Mouse (Mus musculus): Measurements from ENCODE around the gene Gm21985.

Gene Gm21985

GRCm38 (mm10) chr2:112332051-112332898, 66.2 kb downstream of the Gm21985 start:
- DNase-seq: no peak

GRCm38 (mm10) chr2:112337211-112337610, 71.1 kb downstream of the Gm21985 start:
- no peak for DNase-seq

GRCm38 (mm10) chr2:112339736-112340135, 73.6 kb downstream of the Gm21985 start:
- DNase-seq: no peak

- no peak for DNase-seq
Observed at GRCm38 (mm10) chr2:112341117-112341516, 75.0 kb downstream of the Gm21985 start.

GRCm38 (mm10) chr2:112348246-112348645, 82.1 kb downstream of the Gm21985 start:
- no peak for DNase-seq

DNA sequence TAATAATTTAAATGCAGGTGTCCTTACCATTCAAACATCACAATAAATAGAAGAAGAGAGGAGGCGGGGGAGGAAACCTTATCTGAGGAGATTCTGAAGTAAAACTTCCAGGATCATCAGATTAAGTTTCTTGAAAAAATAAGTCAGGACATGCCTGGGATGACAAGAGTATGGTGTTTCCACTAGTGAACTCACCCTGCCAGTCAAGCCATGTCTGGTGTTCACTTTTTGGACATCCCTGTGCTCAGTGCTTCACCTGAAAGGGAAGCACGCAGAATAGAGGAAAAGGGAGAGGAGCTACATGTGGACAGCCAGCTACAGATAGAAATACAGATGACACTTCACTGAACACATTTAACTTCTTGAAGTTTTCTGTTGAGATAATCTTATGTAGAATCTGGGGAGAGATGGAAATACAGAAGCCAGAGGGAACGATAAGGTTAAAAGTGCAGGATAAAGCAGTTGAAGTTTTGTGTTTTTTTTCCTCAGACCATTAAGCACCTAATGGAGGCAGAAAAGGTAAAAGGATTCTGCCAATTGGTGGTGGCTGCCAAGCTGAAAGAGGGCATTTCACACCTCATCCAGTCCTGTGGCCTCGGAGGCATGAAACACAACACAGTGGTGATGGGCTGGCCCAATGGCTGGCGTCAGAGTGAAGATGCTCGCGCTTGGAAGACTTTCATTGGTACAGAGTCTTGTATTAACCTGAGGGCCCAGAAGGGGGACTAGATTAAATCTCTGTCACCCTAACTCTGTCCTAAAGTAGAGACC, 87.8 kb downstream of the Gm21985 start:
- DNase-seq: no peak

DNA sequence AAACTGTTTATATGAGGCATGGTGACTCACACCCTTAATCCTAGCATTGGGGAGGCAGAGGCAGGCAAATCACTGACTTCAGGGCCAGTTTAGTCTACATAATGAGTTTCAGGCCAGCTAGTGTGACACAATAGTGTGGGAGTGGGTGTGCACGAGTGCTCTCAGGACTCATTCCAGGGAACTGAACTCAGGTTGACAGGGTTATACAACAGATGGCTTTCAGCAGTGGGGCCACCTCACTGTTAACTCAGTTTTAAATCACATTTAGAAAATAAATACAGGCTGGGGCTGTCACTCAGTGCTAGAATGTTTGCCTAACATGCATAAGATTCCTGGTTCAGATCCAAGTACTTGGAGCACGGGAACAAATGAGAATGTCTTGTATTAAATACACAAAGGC, 93.5 kb downstream of the Gm21985 start:
- DNase-seq: no peak

DNA sequence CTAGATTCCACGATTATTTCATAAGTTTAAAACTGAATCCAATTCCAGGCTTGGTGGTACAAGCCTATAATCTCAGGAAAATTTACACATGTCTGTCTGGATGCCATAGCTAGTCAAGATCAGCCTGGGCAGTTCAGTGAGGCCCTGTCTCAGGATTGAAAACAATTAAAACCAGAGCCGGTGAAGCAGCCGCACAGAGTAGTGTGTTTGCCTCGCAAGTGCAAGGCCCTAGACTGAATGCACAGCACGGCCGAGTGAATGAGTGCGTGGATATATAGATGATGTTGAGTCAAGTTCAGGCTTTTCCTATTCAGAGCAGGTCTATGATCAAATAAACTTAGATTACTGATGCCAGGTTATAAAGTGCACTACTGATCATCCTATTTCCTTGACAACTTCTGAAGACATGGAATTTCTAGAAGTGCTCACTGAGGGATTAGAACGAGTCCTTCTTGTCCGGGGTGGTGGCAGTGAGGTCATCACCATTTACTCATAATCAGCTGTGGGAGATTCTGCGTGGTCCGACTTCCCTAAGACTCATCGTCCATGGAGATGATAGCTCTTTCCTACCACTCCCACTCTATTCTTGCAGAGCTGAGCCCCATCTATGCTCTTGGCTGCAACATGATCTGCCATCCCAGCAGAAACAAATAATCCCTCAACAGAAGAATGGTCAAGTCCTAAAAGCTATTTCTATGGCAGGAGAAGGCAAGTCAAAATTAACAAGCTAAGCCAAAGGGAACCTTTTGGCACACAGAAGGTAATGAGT, 94.1 kb downstream of the Gm21985 start:
- no peak for DNase-seq

DNA sequence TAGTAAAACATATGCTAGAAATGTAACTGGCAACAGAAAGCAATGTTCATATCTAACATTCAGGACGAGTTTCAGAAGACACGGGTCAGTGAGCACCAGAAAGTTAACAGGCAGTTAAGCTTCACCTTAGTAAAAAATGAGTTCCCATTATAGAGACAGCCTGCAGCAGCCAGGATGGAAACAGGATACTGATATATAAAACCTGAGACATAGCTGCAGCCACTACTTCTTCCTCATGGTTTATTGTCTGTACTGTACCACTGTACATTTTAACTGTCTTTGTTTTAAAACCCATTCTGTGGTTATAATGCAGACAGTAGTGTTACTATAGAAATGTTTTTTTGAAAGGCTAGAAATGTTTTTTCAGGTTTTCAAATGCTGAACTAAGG, 94.7 kb downstream of the Gm21985 start:
- DNase-seq: no peak

DNA sequence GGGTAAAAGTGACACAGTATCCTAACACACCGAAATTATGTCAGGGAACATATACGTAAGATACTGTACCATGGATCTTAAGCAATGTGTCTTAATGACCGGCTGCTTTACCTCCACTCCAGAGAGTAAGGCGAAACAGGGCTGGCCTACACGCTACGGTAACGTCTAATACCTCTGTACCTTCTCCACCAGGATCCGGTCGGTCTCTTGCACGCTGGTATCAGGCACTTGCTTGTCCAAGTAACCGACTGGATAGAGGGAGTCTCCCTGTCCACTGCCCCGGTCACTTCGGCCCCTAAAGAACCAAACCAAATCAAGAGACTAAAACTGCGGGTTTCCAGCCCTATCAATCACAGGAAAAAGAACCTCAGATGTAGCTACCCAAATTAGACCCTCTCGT, 101.1 kb downstream of the Gm21985 start:
- DNase-seq: peak; percentile 9

- peak; percentile 85 for DNase-seq
Observed at GRCm38 (mm10) chr2:112367726-112368673, 101.9 kb downstream of the Gm21985 start, which contains the start of gene Emc4. Gene Emc4 (minus strand): TSS chr2:112368027.

DNA sequence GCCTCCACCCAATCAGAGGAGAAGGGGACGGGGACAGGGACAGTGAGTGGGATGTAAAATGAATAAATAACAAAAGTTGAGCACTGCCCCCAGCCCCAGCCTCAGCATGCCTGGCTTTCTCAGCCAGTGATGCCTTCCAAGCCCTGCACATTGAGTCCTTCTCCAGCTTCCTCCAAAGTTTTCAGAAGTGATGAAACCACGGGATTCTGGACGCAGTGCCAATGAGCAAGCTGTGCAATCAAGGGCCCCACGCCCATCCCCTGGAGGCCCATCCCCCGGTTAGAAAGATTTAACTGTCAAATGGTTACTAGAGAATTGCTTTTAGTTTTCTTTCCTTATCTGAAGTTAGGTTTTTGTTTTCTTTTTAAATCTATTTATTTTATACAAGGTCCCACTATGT, 103.8 kb downstream of the Gm21985 start:
- DNase-seq: no peak

DNA sequence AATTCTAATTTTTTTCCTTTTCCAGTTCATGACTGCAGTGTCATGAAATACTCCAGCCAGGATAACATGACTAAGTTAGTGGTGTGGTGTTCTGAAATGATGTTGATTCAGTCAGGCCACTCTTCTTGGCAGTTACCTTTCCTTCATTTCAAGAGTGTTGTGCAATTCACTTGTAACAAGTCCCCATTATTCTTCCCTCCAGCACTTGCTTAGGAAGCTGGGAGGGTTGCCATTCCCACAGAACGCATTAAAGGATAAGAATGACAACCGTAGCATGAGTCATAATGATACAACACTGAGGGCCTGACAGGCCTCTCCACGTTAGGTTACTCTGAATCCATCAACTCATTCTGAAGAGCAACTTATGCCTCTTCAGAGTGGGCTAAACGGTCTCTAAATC, 107.0 kb downstream of the Gm21985 start:
- DNase-seq: no peak

GRCm38 (mm10) chr2:112374610-112375009, 108.5 kb downstream of the Gm21985 start:
- no peak for DNase-seq

DNA sequence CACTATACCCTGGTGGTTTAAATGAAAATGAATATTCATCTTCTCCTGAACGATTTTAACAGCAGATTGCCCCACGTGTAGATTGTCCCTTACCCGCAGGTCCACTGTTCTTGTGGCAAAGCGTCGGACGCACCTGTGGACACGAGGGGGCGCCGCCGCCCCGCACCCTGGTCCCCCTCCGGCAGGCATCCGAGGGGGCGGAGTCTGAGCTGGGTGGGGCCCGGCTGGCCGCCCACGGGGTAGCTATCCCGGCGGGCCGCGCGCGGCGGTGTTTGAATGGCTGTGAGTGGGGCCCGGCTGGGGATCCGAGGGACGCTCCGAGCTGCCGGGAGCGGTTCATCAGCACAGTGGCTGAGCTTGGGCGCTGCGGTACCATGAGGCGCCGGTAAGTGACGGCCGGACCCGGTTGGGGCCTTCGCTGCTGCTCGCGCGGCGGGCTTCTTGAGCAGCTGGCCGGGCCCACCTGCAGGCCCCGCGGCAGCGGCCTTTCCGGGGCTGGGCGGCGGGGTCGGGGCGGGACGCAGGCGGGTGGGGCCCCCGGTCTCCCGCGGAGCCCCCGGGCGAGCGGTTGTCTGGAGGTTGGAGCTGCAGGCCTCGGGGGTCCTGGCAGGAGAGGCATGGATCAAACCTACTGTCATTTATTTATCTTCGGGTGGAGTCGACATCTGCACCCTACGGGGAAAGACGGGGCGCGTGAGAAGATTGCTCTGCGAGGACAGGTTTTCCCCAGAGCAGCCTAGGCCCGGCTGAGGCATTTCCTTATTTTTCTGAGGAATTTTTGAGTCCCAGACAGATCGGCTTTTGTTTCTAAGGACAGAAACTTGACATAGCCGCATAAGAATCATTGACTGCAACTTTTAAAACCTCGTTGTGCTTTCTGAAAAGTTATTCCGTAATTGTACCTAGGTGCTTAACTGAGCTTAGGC, 113.1 kb downstream of the Gm21985 start, which contains the start of gene Katnbl1:
Gene Katnbl1, plus strand, starts transcription at position 239 of the 926 bp plus-strand sequence.
- DNase-seq: peak; percentile 92

DNA sequence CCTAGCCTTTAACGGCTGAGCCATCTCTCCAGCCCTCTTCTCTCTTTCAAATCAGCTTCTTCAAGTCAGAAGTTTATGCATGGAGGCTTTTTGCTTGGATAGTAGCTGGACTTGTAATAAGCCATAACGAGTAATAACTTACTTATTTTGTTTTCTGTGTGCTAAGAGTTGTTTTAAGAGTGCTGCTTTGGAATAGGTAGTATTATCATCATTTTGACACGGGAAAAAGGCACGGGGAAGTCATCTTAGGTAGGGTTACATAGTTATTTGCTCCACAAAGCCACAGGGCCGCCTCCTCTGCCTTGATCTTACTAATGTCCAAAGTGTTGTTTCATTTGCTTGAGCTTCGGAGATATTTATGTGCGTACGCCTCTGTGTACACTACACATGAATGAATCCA, 114.0 kb downstream of the Gm21985 start:
- no peak for DNase-seq

- no peak for DNase-seq
Observed at GRCm38 (mm10) chr2:112381219-112381618, 115.1 kb downstream of the Gm21985 start.

GRCm38 (mm10) chr2:112390843-112391242, 124.7 kb downstream of the Gm21985 start:
- no peak for DNase-seq

GRCm38 (mm10) chr2:112391346-112392000, 125.4 kb downstream of the Gm21985 start:
- DNase-seq: no peak

GRCm38 (mm10) chr2:112392689-112393088, 126.6 kb downstream of the Gm21985 start:
- no peak for DNase-seq
